Mouse (Mus musculus): ENCODE results near the gene Snx29. TPM values are rescaled to one million over a fixed set of nuclear protein-coding genes. Genes with fewer than 3 reads are reported as not detected.

Gene Snx29
- polyA plus RNA-seq, 1 experiment from 2014 or later = 14.9 TPM

DNA sequence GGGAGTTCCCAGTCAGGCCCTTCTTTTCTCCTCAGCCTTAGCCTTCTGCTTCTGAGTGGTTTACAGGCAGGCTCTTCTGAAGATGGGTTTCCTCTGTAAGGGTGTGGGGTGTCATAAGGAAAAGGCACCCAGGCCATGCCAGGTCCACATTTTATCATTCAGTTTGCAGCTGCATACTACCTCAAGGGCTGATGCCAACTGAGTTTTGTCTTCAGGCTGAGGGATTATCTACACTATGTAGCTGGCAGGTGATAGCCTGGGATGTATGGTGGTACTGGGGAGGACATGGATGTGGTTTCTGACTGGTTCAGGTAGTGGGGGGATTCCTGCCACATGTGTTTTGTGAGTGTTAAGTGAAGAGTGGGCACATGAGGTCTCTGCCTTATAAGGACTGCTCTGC is 266.0 kb downstream of the Snx29 start:
- no peaks in the 10 kb centered on the region for H3K9me3 ChIP-seq
- no peaks in the 10 kb centered on the region for H3K27me3 ChIP-seq (ENCODE audit: insufficient read depth, poor library complexity, severe bottlenecking)
- peaks cover 10% of the 10 kb centered on the region for H3K4me1 ChIP-seq (replicated peaks)
- DNase-seq (ENCODE audit: low spot score) = no peak
- no peaks in the 10 kb centered on the region for H3K36me3 ChIP-seq
- no peak overlapping the region for H3K27ac ChIP-seq
- H3K4me3 ChIP-seq = no peak overlapping the region

DNA sequence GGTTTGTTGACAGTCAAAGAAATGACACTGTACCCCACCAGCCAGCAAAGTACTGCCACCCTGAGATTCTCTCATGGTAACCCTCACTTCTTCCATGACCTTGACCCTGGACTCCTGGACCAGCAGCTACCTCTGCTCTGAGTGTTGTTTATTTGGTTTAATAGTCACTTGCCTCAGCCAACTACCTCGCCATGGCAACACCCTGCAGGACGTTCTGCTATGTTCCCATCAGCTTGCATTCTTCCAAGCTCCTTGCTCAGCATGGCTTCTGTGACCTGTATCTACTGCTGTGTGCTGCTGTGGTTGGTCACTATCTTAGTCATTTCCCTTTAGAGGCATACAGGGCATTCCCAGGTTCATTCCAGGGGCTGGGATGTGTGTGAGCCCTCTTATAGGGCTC is 266.6 kb downstream of the Snx29 start:
- Histone ChIP-seq H3K4me3 (no peak overlapping the region), H3K4me1 (replicated peaks) (peaks cover 10% of the 10 kb centered on the region), H3K27ac (no peak overlapping the region), H3K27me3 (ENCODE audit: insufficient read depth, poor library complexity, severe bottlenecking) (no peaks in the 10 kb centered on the region), H3K9me3 (no peaks in the 10 kb centered on the region), H3K36me3 (no peaks in the 10 kb centered on the region)
- WGBS = 50% methylated on average over 2 of the region's 2 CpGs
- DNase-seq (ENCODE audit: low spot score) = no peak

GRCm38 (mm10) chr16:11589782-11590695 is 267.3 kb downstream of the Snx29 start:
- Histone ChIP-seq H3K4me1 (replicated peaks) (peaks cover 10% of the 10 kb centered on the region), H3K27me3 (ENCODE audit: insufficient read depth, poor library complexity, severe bottlenecking) (no peaks in the 10 kb centered on the region), H3K36me3 (no peaks in the 10 kb centered on the region), H3K4me3 (no peak overlapping the region), H3K27ac (no peak overlapping the region), H3K9me3 (no peaks in the 10 kb centered on the region)
- DNase-seq (ENCODE audit: low spot score) = no peak
- 87% methylated on average over 10 of the region's 10 CpGs for WGBS

DNA sequence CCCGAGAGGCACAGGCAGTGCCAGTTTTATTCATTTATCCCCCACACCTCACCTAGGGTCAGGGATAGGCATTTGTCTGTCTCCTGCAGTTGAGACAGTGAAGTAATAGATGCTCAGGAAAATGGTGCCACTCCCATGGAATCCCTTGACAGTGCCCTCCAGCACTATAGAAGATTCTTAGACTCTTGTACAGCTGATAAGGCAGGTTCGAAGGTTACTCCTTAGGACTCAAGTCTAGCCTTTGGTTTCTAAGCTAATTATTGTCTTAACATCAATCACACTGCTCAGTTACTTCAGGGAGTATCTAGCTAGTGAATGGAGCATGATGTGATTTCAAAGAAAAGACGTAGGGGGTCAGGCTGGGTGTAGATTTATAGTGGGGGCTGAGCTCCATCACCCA is 273.9 kb downstream of the Snx29 start:
- no peak overlapping the region for H3K27ac ChIP-seq
- WGBS = 92% methylated on average over 3 of the region's 3 CpGs
- H3K4me3 ChIP-seq = no peak overlapping the region
- no peaks in the 10 kb centered on the region for H3K36me3 ChIP-seq
- no peak for DNase-seq (ENCODE audit: low spot score)
- peaks cover 15% of the 10 kb centered on the region for H3K4me1 ChIP-seq (replicated peaks)
- H3K9me3 ChIP-seq = no peaks in the 10 kb centered on the region
- no peaks in the 10 kb centered on the region for H3K27me3 ChIP-seq (ENCODE audit: insufficient read depth, poor library complexity, severe bottlenecking)

GRCm38 (mm10) chr16:11597769-11598168 is 275.1 kb downstream of the Snx29 start:
- Histone ChIP-seq H3K4me1 (replicated peaks) (peaks cover 15% of the 10 kb centered on the region), H3K27me3 (ENCODE audit: insufficient read depth, poor library complexity, severe bottlenecking) (no peaks in the 10 kb centered on the region), H3K9me3 (no peaks in the 10 kb centered on the region), H3K36me3 (no peaks in the 10 kb centered on the region), H3K27ac (peak overlapping the region; percentile 35; the same call in 1 of the 2 replicates), H3K4me3 (no peak overlapping the region)
- 58% methylated on average over 7 of the region's 7 CpGs for WGBS
- DNase-seq (ENCODE audit: low spot score) = no peak

DNA sequence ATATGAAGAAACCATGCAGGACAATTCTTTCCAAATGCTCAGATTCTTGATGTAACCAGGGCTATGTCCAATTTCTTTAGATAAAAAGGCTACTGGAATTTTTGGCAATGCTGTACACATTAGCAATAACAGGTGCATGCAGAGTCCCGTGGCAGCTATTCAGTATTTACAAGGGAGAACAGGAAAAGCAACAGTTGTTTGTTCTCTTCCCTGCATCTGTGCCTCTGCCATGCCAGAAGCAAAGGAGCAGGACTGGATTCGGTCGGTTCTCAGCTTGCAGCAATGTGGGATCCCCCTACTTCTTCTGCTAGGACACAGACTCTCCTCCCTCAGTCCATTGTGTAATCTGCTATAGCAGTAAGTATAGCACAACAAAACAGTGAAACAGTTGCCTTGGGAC is 276.8 kb downstream of the Snx29 start:
- Histone ChIP-seq H3K9me3 (no peaks in the 10 kb centered on the region), H3K4me1 (replicated peaks) (peaks cover 20% of the 10 kb centered on the region), H3K36me3 (no peaks in the 10 kb centered on the region), H3K27ac (no peak overlapping the region), H3K4me3 (no peak overlapping the region), H3K27me3 (ENCODE audit: insufficient read depth, poor library complexity, severe bottlenecking) (no peaks in the 10 kb centered on the region)
- no peak for DNase-seq (ENCODE audit: low spot score)
- 86% methylated on average over 3 of the region's 3 CpGs for WGBS

DNA sequence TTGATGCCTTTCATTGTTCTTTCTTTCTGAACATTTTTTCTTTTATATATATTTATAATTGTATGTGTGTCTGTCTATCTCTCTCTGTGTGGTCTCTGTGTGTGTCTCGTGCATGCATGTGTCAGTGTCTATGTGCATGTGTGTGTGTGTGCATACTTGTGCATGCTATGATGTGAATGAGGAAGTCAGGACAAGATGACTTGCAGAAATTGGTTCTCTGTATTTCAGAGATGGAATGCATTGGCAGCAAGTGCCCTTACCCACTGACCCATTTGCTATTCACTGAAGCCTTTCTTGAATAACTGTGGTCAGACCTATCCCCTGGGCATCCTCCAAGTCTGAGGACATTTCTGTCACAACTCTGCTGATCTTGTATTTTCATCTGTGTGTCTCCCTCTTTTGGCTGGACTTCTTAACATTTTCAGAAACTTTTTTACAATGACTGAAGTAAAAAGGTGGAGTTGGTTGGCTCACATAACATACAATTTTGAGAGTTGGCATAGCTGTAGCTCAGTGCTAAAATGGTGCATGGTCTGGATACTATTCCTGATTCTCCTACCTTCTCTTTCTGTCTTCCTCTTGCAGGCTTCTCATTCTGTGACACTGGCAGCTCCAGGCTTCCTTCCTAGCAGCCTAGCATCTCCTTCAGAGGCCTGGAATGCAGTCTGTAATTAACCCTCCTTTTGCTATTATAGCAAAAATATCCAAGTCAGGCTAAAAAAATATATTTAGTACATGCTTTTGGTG is 278.8 kb downstream of the Snx29 start:
- no peaks in the 10 kb centered on the region for H3K36me3 ChIP-seq
- no peak overlapping the region for H3K4me3 ChIP-seq
- no peak overlapping the region for H3K27ac ChIP-seq
- H3K4me1 ChIP-seq (replicated peaks) = peaks cover 15% of the 10 kb centered on the region; the same call in 1 of the 2 replicates
- no peaks in the 10 kb centered on the region for H3K9me3 ChIP-seq
- no peak for DNase-seq (ENCODE audit: low spot score)
- H3K27me3 ChIP-seq (ENCODE audit: insufficient read depth, poor library complexity, severe bottlenecking) = no peaks in the 10 kb centered on the region
- WGBS = 92% methylated on average over 1 of the region's 1 CpGs

GRCm38 (mm10) chr16:11603667-11604422 is 281.1 kb downstream of the Snx29 start:
- DNase-seq (ENCODE audit: low spot score) = peak; percentile 25

DNA sequence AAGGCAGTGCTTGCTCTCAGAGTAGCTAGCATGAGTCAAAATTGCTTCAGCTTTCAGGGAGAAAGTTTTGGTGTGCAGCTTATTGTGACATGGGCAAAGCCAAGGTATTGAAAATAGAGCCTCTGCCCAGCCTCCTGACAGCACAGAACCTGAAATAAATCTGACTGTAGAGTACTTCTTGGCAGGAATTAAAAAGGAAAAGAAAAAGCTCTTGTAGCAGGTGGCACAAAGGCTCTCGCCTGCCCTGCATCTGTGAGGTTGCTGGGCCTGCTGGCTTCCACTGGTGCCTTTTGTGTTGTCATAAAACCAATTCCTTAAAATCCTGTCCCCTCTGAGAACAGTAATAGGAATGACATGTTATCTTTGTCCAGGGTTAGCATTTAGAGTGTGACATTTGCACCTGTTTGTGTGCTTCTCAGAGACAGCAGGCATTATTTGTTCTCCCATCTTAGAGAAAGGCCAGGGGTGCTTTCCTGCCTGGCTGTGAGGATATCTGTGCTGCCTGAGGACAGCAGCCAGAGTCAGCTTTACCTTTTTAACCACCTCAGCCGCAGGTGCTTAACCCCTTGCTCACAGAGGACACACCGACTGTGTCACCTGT is 289.9 kb downstream of the Snx29 start:
- Histone ChIP-seq H3K27ac (no peak overlapping the region), H3K4me3 (no peak overlapping the region), H3K9me3 (peaks cover 10% of the 10 kb centered on the region; the same call in 1 of the 2 replicates), H3K4me1 (replicated peaks) (peaks cover 4% of the 10 kb centered on the region; the same call in 1 of the 2 replicates), H3K27me3 (ENCODE audit: insufficient read depth, poor library complexity, severe bottlenecking) (no peaks in the 10 kb centered on the region), H3K36me3 (no peaks in the 10 kb centered on the region)
- 88% methylated on average over 3 of the region's 3 CpGs for WGBS
- DNase-seq (ENCODE audit: low spot score) = no peak

More at GRCm38 (mm10) chr16:11603667-11604422, 281.1 kb downstream of the Snx29 start:
- Histone ChIP-seq H3K36me3 (no peaks in the 10 kb centered on the region), H3K9me3 (no peaks in the 10 kb centered on the region), H3K27me3 (ENCODE audit: insufficient read depth, poor library complexity, severe bottlenecking) (no peaks in the 10 kb centered on the region), H3K4me1 (replicated peaks) (peaks cover 5% of the 10 kb centered on the region; the same call in 1 of the 2 replicates), H3K27ac (no peak overlapping the region), H3K4me3 (no peak overlapping the region)
- 73% methylated on average over 5 of the region's 5 CpGs for WGBS

DNA sequence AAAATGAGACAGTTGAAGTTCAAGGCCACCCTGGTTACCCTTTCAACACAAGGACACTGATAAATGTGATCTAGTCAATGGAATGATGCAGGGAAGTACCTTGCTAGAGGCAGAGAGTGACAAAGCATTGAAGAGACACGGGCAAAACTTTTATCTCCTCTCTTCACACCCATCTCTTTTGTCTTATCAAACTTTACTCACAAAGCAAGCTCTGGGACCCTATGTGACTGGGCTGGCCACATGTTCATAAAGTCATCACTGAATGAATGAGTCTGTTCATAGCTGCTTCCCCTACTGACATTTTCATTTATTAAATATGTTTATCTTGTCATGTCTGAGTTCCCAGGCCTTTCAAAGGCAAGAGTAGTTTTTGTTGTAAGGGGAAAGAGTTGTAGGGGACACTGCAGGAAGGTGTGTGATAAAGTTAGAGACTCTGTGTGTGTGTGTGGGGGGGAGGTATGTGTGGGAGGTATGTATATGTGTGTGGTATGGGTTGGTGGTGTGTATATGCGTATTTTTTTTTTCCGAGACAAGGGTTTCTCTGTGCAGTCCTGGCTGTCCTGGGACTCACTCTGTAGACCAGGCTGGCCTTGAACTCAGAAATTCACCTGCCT is 291.8 kb downstream of the Snx29 start:
- 90% methylated on average over 3 of the region's 3 CpGs for WGBS
- no peaks in the 10 kb centered on the region for H3K36me3 ChIP-seq

GRCm38 (mm10) chr16:11615633-11616032 is 292.9 kb downstream of the Snx29 start:
- Histone ChIP-seq H3K4me1 (replicated peaks) (peaks cover 4% of the 10 kb centered on the region; the same call in 1 of the 2 replicates), H3K36me3 (no peaks in the 10 kb centered on the region), H3K27ac (no peak overlapping the region), H3K4me3 (no peak overlapping the region), H3K9me3 (peaks cover 10% of the 10 kb centered on the region; the same call in 1 of the 2 replicates), H3K27me3 (ENCODE audit: insufficient read depth, poor library complexity, severe bottlenecking) (no peaks in the 10 kb centered on the region)
- no peak for DNase-seq (ENCODE audit: low spot score)
- 58% methylated on average over 2 of the region's 2 CpGs for WGBS

More for the DNA sequence above, 291.8 kb downstream of the Snx29 start:
- Histone ChIP-seq H3K4me3 (no peak overlapping the region), H3K9me3 (peaks cover 10% of the 10 kb centered on the region; the same call in 1 of the 2 replicates), H3K27ac (no peak overlapping the region), H3K4me1 (replicated peaks) (peaks cover 4% of the 10 kb centered on the region; the same call in 1 of the 2 replicates), H3K27me3 (ENCODE audit: insufficient read depth, poor library complexity, severe bottlenecking) (no peaks in the 10 kb centered on the region)
- no peak for DNase-seq (ENCODE audit: low spot score)

- no peak for DNase-seq (ENCODE audit: low spot score)
- WGBS = 88% methylated on average over 2 of the region's 2 CpGs
- H3K27me3 ChIP-seq (ENCODE audit: insufficient read depth, poor library complexity, severe bottlenecking) = no peaks in the 10 kb centered on the region
- H3K4me3 ChIP-seq = no peak overlapping the region
- H3K9me3 ChIP-seq = peaks cover 10% of the 10 kb centered on the region; the same call in 1 of the 2 replicates
- H3K4me1 ChIP-seq (replicated peaks) = no peaks in the 10 kb centered on the region
- H3K27ac ChIP-seq = no peak overlapping the region
- no peaks in the 10 kb centered on the region for H3K36me3 ChIP-seq
Measured at GRCm38 (mm10) chr16:11619951-11620350, 297.2 kb downstream of the Snx29 start.

All from hindbrain, embryonic 10.5 days (tissue).